Mouse (Mus musculus): ENCODE measurements around the gene Ccdc91.

The Ccdc91 gene

GRCm38 (mm10) chr6:147475727-147476613 is at the start of gene Ccdc91:
Gene Ccdc91 (plus strand): TSS chr6:147475828.
- DNase-seq (ENCODE audit: low read depth, low spot score) = peak; percentile 92

DNA sequence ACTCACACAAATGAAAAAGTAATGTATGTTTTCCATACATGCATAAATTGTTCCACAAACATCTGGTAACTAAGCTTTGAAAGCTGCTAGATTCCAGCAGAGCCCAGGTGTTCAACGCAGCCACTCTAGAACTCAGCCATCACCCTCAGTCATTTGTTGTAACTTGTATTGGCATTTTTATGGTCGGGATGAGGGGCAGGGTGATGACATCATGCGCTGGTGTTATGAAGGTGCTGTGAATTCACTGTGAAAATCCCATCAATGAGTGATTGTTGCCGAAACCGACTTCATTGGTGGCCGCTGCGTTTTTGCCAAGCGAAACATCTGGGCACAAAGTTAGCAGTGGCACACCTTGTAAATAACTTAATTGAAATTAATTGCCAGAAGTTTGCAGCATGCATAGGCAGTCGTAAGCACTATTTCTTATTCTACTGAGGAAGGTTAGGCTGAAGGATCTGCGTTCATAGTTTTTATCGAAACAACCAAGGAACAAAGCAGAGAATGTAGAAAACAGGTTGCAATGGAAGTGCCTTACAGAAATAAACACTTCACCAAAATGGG is 48.6 kb upstream of the Ccdc91 start:
- DNase-seq (ENCODE audit: low read depth, low spot score) = peak; percentile 13

GRCm38 (mm10) chr6:147455775-147456174 is 19.9 kb upstream of the Ccdc91 start:
- DNase-seq (ENCODE audit: low read depth, low spot score) = no peak

DNA sequence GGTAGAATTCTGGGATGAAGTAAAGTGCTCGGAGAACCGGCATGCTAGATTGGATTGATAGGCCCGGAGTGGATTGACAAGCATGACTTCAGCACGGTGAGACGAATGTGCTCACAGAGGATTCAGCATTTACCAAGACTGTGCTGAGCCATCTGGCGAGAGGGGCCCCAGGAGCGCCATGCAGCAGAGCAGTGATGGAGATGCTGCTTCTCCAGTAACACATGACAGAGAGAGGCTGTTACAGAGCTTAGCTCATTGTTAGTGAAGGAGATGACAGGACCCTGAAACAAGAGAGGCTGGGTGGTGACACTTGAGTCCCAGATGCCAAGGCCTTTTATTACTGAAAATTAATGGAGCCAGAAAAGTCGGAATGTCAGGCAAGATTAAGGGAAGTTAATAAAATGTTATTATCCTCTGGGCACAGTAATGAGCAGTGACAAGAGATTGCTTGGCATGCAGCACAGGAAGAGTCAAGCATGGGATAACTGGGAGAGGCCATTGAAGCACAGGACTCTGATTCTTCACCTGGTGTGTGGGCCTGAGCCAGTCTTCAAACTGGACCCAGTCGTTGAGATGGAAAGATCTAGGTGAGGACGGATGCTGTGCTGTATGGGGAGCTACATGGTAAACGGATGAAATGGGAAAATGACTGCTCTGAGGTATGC is 16.9 kb upstream of the Ccdc91 start:
- DNase-seq (ENCODE audit: low read depth, low spot score) = peak; percentile 7

- no peak for DNase-seq (ENCODE audit: low read depth, low spot score)
These were observed 5.6 kb upstream of the Ccdc91 start for GRCm38 (mm10) chr6:147470016-147470415.

- no peak for DNase-seq (ENCODE audit: low read depth, low spot score)
These were observed 5.5 kb downstream of the Ccdc91 start for GRCm38 (mm10) chr6:147481141-147481540.

DNA sequence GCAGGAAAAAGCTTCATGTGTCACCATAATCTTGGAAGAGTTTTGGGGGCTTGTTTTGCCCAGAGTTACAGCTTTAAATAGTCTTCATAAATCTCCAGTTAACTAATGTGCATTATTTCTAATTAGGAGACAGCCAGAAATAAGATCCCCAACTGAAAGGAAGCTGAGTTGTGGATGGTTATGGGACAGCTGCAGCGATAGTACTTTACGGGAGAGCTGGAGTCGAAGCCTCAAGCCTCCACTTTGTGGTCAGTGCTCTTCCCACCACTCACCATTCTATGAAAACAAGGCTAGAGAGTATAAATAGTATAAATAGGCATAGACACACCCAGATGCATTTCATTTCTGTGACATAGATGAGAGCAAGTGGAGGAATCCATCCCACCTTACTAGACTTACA is 14.5 kb downstream of the Ccdc91 start:
- no peak for DNase-seq (ENCODE audit: low read depth, low spot score)

DNA sequence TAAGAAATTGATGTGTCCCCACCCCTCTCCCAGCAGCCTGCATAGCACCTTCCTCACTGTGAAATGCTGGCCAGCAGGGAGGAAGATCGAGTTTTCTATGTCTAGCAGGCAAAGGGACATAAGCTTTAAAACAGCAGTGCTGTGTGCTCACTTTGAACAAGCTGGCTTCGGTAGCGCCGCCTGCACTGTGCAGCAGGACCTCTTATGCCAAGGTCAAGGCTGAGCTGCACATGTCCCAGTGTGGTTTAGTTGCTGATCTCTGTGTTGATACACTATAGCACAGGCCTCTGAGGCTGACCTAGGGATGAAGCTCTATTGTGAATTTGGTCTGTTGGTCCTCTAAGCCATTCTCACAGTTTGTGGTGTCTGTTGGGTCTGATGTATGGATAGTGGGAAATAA is 16.9 kb downstream of the Ccdc91 start:
- no peak for DNase-seq (ENCODE audit: low read depth, low spot score)

- DNase-seq (ENCODE audit: low read depth, low spot score) = no peak
These were observed 25.8 kb downstream of the Ccdc91 start for GRCm38 (mm10) chr6:147501439-147501838.

- DNase-seq (ENCODE audit: low read depth, low spot score) = no peak
These were observed 30.4 kb downstream of the Ccdc91 start for GRCm38 (mm10) chr6:147506074-147506473.

GRCm38 (mm10) chr6:147506496-147506895 is 30.9 kb downstream of the Ccdc91 start:
- no peak for DNase-seq (ENCODE audit: low read depth, low spot score)

DNA sequence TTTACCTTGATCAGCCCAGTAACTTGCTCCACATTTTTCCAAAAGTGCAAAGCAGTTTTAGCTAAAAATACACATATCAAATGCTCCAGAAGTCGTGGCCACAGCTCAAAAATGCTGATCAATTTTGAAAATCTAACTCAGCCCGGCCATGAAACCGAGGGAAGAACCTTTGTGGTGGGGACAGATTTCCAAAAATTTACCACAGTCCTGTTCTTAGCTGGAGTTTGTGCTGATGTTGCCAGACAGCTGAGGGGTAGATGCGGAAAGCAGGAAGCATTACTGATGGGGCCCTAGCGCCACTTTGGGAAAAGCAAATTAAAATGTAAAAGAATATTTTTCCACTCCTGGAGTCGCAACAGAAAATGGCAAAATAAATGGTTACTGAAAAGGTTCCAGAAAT is 31.6 kb downstream of the Ccdc91 start:
- no peak for DNase-seq (ENCODE audit: low read depth, low spot score)

DNA sequence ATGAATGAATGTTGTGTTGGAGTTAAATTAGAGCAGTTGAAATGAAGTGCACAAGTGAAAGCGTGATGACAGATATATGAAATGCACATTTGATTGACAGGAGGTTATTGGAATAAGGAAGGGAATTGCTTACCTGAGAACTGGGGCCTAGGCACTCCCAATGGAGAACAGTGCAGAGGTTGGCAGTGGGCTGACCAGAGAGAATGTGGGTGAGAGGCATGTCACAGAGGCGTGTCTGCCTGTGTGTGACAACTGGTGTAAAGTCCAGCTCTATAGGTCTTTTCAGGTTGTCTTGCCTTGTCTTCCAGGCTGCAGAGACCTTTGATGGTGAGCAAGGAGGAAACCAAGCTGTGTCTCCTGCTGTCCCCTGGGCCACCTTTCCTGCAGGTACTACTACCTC is 34.9 kb downstream of the Ccdc91 start:
- DNase-seq (ENCODE audit: low read depth, low spot score) = no peak

DNA sequence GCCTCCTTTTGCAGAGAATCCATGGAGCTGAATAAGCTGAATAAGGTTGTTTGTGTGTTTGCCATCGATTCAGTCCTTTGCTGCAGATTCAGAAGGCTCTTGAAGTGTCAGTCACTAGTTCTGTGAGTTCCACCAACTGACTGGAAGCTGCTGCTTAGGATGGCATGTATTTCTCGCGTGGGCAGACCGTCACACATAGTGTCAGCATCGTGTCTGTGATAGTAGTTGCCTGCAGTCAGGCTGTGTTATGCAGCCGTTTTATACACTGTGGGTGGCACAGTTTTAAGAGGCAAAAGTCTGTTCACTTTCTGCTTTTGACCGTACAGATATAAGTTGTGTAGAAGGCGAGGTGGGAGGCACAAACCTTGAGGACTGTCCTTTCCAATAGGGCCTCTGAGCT is 42.3 kb downstream of the Ccdc91 start:
- no peak for DNase-seq (ENCODE audit: low read depth, low spot score)

- DNase-seq (ENCODE audit: low read depth, low spot score) = no peak
These were observed 49.6 kb downstream of the Ccdc91 start for GRCm38 (mm10) chr6:147525236-147525635.

GRCm38 (mm10) chr6:147534971-147535370 is 59.3 kb downstream of the Ccdc91 start:
- no peak for DNase-seq (ENCODE audit: low read depth, low spot score)

DNA sequence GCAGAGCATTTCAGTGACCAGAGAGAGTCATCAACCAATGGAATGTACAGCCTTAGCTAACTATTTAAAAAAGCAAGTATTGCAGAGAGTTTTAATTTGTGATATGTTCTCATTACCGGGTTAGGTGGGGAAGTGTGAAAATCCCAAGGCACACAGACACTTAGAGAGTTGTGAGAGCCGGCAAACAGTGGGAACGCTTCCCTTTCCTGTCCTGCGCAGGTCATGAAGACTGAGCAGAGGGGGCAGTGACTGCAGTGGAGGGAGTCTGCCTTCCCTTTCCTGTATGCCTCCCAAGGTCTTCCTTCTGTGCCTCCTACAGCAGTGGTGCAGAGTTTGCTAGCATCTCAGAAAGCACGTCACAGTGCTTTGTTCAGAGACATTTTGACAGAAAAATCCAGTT is 62.6 kb downstream of the Ccdc91 start:
- DNase-seq (ENCODE audit: low read depth, low spot score) = no peak

GRCm38 (mm10) chr6:147539056-147539600 is 63.5 kb downstream of the Ccdc91 start:
- DNase-seq (ENCODE audit: low read depth, low spot score) = no peak

GRCm38 (mm10) chr6:147540942-147541341 is 65.3 kb downstream of the Ccdc91 start:
- no peak for DNase-seq (ENCODE audit: low read depth, low spot score)

DNA sequence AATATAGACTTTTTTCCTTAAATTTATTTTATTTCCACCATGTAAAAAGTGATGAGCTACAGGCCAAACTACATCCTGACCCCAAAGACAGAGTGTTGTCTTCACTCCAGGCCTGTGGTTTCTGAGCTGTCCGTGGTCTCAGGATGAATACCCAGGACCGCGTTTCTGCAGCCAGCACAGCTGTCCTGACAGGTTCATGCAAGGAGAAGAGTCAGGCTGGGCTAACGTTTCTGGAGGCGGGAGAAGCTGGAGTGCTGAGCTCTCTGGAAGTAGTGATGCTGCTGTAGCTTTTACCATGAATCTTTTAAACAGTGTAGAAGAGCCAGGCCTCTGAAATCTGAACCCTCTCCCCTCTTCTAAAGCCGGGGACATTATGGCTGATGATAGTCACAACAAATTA is 80.0 kb downstream of the Ccdc91 start:
- no peak for DNase-seq (ENCODE audit: low read depth, low spot score)

DNA sequence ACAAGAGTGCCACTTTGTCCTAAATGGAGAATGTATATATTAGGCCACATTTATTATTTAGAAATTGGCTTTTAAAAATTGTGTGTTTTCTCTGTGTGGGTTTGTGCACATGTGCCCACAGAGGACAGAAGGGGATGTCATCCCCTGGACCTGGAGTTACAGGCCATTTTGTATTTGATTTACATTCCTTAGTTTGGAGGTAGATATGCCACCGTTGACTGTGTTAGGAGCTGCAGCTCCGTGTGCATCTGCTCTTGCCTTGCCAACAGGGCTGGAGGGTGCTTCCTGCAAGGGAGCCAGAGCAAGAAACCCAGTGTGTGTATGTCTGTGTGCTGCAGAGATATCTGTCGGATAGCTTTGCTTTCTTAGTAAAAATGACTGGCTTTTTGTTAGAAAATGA is 83.7 kb downstream of the Ccdc91 start:
- DNase-seq (ENCODE audit: low read depth, low spot score) = no peak

GRCm38 (mm10) chr6:147560436-147560835 is 84.8 kb downstream of the Ccdc91 start:
- DNase-seq (ENCODE audit: low read depth, low spot score) = no peak
